Mouse (Mus musculus) embryonic fibroblast, embryonic 13.5 days (primary cell): ENCODE measurements at regions not wholly inside any gene's neighbourhood (a gene's known extent, or its start where the extent isn't known, plus 50 kb on each side); places are given as distances from the start of the nearest gene placed in this dataset.

ENCODE experiments used
- CTCF ChIP-seq: IDR thresholded peaks from 2 replicates; pipeline ENCODE4 v1.5.1; 2011; ENCODE audit warnings: mild to moderate bottlenecking, control low read depth, low read length, moderate library complexity, borderline replicate concordance; ENCODE audit not compliant: insufficient read depth
- POLR2A ChIP-seq: IDR thresholded peaks from 2 replicates; pipeline ENCODE4 v1.6.1; 2011; ENCODE audit warnings: low read depth, mild to moderate bottlenecking, control low read depth, low read length, moderate library complexity

DNA sequence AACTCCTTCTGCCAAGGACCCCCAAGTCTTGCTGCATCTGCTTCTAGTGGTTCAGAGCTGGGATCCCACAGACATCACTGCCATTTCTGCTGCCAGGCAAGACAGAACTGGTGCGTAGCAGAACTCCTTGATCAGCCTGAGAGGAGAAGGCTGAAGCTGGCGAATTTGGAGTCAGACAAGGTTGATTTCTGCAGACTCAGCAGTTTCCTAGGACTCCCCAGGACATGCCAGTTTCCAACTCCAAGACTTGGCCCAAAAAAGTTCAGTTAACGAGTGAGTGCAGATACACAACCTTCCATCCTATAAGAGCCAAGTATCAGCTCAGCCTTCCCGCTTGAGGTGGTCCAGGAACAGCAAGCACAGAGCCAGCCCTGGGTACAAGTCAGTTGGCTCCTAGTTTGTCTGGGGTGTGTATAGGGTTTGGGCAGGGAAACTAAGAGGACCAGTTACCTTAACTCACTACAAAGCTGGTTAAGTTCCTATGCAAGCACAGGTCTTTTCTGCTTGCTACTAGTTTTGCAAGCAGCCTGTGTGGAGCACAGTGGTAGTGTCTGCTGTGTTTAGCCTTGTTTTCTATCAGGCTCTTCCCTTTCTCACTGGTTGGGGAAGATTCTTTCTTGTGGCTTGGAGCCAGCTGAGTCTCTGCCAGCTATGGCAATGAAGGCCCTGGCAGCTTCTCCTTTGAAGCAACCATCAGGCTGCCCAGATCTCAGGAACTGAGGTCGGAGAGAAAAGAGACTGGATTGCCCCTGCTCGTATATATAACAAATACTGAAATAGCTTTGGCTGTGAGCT lies 60.5 kb upstream of the Eci2 start:
- TF ChIP-seq POLR2A = no peak
- TF ChIP-seq CTCF = no peak
